Mouse (Mus musculus): ENCODE data around the gene 1500015O10Rik. TPM values are rescaled to one million over a fixed set of nuclear protein-coding genes. Genes with fewer than 3 reads are reported as not detected.

1500015O10Rik gene
- polyA plus RNA-seq (2012; ENCODE audit: insufficient read depth, low replicate concordance), result not detected in 2 replicates

- Histone ChIP-seq H3K27me3 (replicated peaks) (peaks cover 10% of the 10 kb centered on the region), H3K9me3 (peaks cover 10% of the 10 kb centered on the region; the same call in 1 of the 2 replicates), H3K4me1 (no peaks in the 10 kb centered on the region), H3K36me3 (replicated peaks; ENCODE audit: low read length) (no peaks in the 10 kb centered on the region), H3K4me3 (replicated peaks) (no peak within 1 kb of the TSS)
- TF ChIP-seq GATA1 (IDR thresholded peaks at IDR 0.05; ENCODE audit: borderline replicate concordance, low read length), result no peak
These were observed at the start of gene 1500015O10Rik for GRCm38 (mm10) chr1:43730491-43730924. TSS of gene 1500015O10Rik (plus strand) at chr1:43730602.

GRCm38 (mm10) chr1:43689983-43690382 is 40.4 kb upstream of the 1500015O10Rik start:
- no peak overlapping the region for H3K4me3 ChIP-seq (replicated peaks)
- peaks cover 30% of the 10 kb centered on the region for H3K9me3 ChIP-seq
- TF ChIP-seq FLI1 (IDR thresholded peaks at IDR 0.05; ENCODE audit: low read length) (no peak), GATA1 (IDR thresholded peaks at IDR 0.05; ENCODE audit: borderline replicate concordance, low read length) (no peak)
- H3K27me3 ChIP-seq (replicated peaks), result peaks cover 3% of the 10 kb centered on the region
- H3K4me1 ChIP-seq, result peaks cover under 1% of the 10 kb centered on the region; the same call in 1 of the 2 replicates
- no peaks in the 10 kb centered on the region for H3K36me3 ChIP-seq (replicated peaks; ENCODE audit: low read length)

- TF ChIP-seq GATA1 (IDR thresholded peaks at IDR 0.05; ENCODE audit: borderline replicate concordance, low read length) (no peak), FLI1 (IDR thresholded peaks at IDR 0.05; ENCODE audit: low read length) (no peak)
- Histone ChIP-seq H3K9me3 (peaks cover 35% of the 10 kb centered on the region), H3K4me3 (replicated peaks) (no peak overlapping the region), H3K27me3 (replicated peaks) (peaks cover 7% of the 10 kb centered on the region), H3K36me3 (replicated peaks; ENCODE audit: low read length) (no peaks in the 10 kb centered on the region), H3K4me1 (peaks cover 4% of the 10 kb centered on the region; the same call in 1 of the 2 replicates)
These were observed 39.9 kb upstream of the 1500015O10Rik start for GRCm38 (mm10) chr1:43690507-43690906.

GRCm38 (mm10) chr1:43694076-43694475 is 36.3 kb upstream of the 1500015O10Rik start:
- Histone ChIP-seq H3K36me3 (replicated peaks; ENCODE audit: low read length) (no peaks in the 10 kb centered on the region), H3K4me3 (replicated peaks) (no peak overlapping the region), H3K9me3 (peaks cover 15% of the 10 kb centered on the region), H3K27me3 (replicated peaks) (peaks cover 7% of the 10 kb centered on the region), H3K4me1 (peaks cover 11% of the 10 kb centered on the region)
- TF ChIP-seq FLI1 (IDR thresholded peaks at IDR 0.05; ENCODE audit: low read length) (no peak), GATA1 (IDR thresholded peaks at IDR 0.05; ENCODE audit: borderline replicate concordance, low read length) (no peak)

- TF ChIP-seq GATA1 (IDR thresholded peaks at IDR 0.05; ENCODE audit: borderline replicate concordance, low read length) (no peak), FLI1 (IDR thresholded peaks at IDR 0.05; ENCODE audit: low read length) (no peak)
- H3K9me3 ChIP-seq, result peaks cover 14% of the 10 kb centered on the region
- H3K4me1 ChIP-seq, result peaks cover 11% of the 10 kb centered on the region
- H3K4me3 ChIP-seq (replicated peaks), result no peak overlapping the region
- peaks cover 7% of the 10 kb centered on the region for H3K27me3 ChIP-seq (replicated peaks)
- no peaks in the 10 kb centered on the region for H3K36me3 ChIP-seq (replicated peaks; ENCODE audit: low read length)
These were observed 35.4 kb upstream of the 1500015O10Rik start for GRCm38 (mm10) chr1:43694851-43695545.

GRCm38 (mm10) chr1:43698577-43699000 is 31.8 kb upstream of the 1500015O10Rik start:
- TF ChIP-seq FLI1 (IDR thresholded peaks at IDR 0.05; ENCODE audit: low read length) (no peak), GATA1 (IDR thresholded peaks at IDR 0.05; ENCODE audit: borderline replicate concordance, low read length) (no peak)
- H3K9me3 ChIP-seq, result peaks cover 9% of the 10 kb centered on the region; the same call in 1 of the 2 replicates
- H3K27me3 ChIP-seq (replicated peaks), result peaks cover 7% of the 10 kb centered on the region

GRCm38 (mm10) chr1:43714841-43715240 is 15.6 kb upstream of the 1500015O10Rik start:
- peaks cover 3% of the 10 kb centered on the region; the same call in 1 of the 2 replicates for H3K9me3 ChIP-seq
- peaks cover 23% of the 10 kb centered on the region for H3K27me3 ChIP-seq (replicated peaks)

More at GRCm38 (mm10) chr1:43698577-43699000, 31.8 kb upstream of the 1500015O10Rik start:
- Histone ChIP-seq H3K4me3 (replicated peaks) (peak overlapping the region; percentile 8), H3K36me3 (replicated peaks; ENCODE audit: low read length) (no peaks in the 10 kb centered on the region), H3K4me1 (peaks cover 11% of the 10 kb centered on the region)

GRCm38 (mm10) chr1:43717967-43718366 is 12.4 kb upstream of the 1500015O10Rik start:
- H3K9me3 ChIP-seq, result no peaks in the 10 kb centered on the region
- peaks cover 24% of the 10 kb centered on the region for H3K27me3 ChIP-seq (replicated peaks)
- H3K36me3 ChIP-seq (replicated peaks; ENCODE audit: low read length), result no peaks in the 10 kb centered on the region
- H3K4me1 ChIP-seq, result peaks cover 8% of the 10 kb centered on the region
- no peak for TF ChIP-seq GATA1 (IDR thresholded peaks at IDR 0.05; ENCODE audit: borderline replicate concordance, low read length)
- TF ChIP-seq FLI1 (IDR thresholded peaks at IDR 0.05; ENCODE audit: low read length), result no peak
- H3K4me3 ChIP-seq (replicated peaks), result no peak overlapping the region

More at GRCm38 (mm10) chr1:43714841-43715240, 15.6 kb upstream of the 1500015O10Rik start:
- Histone ChIP-seq H3K4me3 (replicated peaks) (no peak overlapping the region), H3K4me1 (peaks cover 8% of the 10 kb centered on the region), H3K36me3 (replicated peaks; ENCODE audit: low read length) (no peaks in the 10 kb centered on the region)
- no peak for TF ChIP-seq GATA1 (IDR thresholded peaks at IDR 0.05; ENCODE audit: borderline replicate concordance, low read length)

GRCm38 (mm10) chr1:43718793-43719192 is 11.6 kb upstream of the 1500015O10Rik start:
- H3K4me3 ChIP-seq (replicated peaks), result no peak overlapping the region
- H3K9me3 ChIP-seq, result peaks cover 3% of the 10 kb centered on the region; the same call in 1 of the 2 replicates
- peaks cover 8% of the 10 kb centered on the region for H3K4me1 ChIP-seq
- TF ChIP-seq FLI1 (IDR thresholded peaks at IDR 0.05; ENCODE audit: low read length), result no peak
- no peak for TF ChIP-seq GATA1 (IDR thresholded peaks at IDR 0.05; ENCODE audit: borderline replicate concordance, low read length)
- peaks cover 26% of the 10 kb centered on the region for H3K27me3 ChIP-seq (replicated peaks)
- no peaks in the 10 kb centered on the region for H3K36me3 ChIP-seq (replicated peaks; ENCODE audit: low read length)

- Histone ChIP-seq H3K9me3 (peaks cover 6% of the 10 kb centered on the region; the same call in 1 of the 2 replicates), H3K4me1 (peaks cover 8% of the 10 kb centered on the region), H3K36me3 (replicated peaks; ENCODE audit: low read length) (no peaks in the 10 kb centered on the region), H3K4me3 (replicated peaks) (no peak overlapping the region), H3K27me3 (replicated peaks) (peaks cover 19% of the 10 kb centered on the region)
- TF ChIP-seq GATA1 (IDR thresholded peaks at IDR 0.05; ENCODE audit: borderline replicate concordance, low read length) (no peak), FLI1 (IDR thresholded peaks at IDR 0.05; ENCODE audit: low read length) (no peak)
These were observed 7.9 kb upstream of the 1500015O10Rik start for GRCm38 (mm10) chr1:43722459-43722858.

Measured in megakaryocyte, embryonic 14.5 days (primary cell).